Mouse (Mus musculus) ES-E14 (cell line): Measurements from ENCODE around the gene Col17a1. TPM values are rescaled to one million over a fixed set of nuclear protein-coding genes. Genes with fewer than 3 reads are reported as not detected.

Source experiments
- DNase-seq: peaks from one replicate; pipeline ENCODE4 v3.0.0-alpha.2; 2013; ENCODE audit warnings: low read depth, low spot score
- H3K27ac ChIP-seq: 2 replicates; pipeline ENCODE4 v1.5.1; 2012; ENCODE audit warnings: low read depth, mild to moderate bottlenecking, low read length, moderate library complexity, mixed read lengths; ENCODE audit not compliant: poor library complexity, insufficient read depth, severe bottlenecking
- H3K36me3 ChIP-seq: 2 replicates; pipeline ENCODE4 v1.6.1; 2012; ENCODE audit warnings: mild to moderate bottlenecking, low read length, moderate library complexity, mixed read lengths; ENCODE audit not compliant: control insufficient read depth, poor library complexity, insufficient read depth, severe bottlenecking
- H3K4me1 ChIP-seq, 2 experiments: fragments of 150-350 bp in 1 of 2; sonication (generic) in 1 of 2; 2 replicates each; pipeline ENCODE4 v1.6.1; 2012; ENCODE audit warnings: low read length in 2 of 2, mild to moderate bottlenecking in 1 of 2, mixed read lengths in 1 of 2; ENCODE audit not compliant: control insufficient read depth in 2 of 2, insufficient read depth in 2 of 2, poor library complexity in 1 of 2
- H3K4me3 ChIP-seq, 2 experiments: fragments of 150-350 bp in 1 of 2; sonication (generic) in 1 of 2; 2 replicates each; pipeline ENCODE4 v1.5.1; 2012; ENCODE audit warnings: low read length in 2 of 2, low read depth in 1 of 2, mild to moderate bottlenecking in 1 of 2, mixed read lengths in 1 of 2; ENCODE audit not compliant: insufficient read depth in 1 of 2, poor library complexity in 1 of 2, severe bottlenecking in 1 of 2
- H3K9ac ChIP-seq: 2 replicates; pipeline ENCODE4 v1.6.1; 2012; ENCODE audit warnings: low read depth, mild to moderate bottlenecking, low read length, mixed read lengths; ENCODE audit not compliant: poor library complexity, insufficient read depth, severe bottlenecking
- H3K9me3 ChIP-seq: fragments of 150-350 bp; sonication (generic); 2 replicates; pipeline ENCODE4 v1.6.1; 2012; ENCODE audit warnings: low read depth, mild to moderate bottlenecking, low read length; ENCODE audit not compliant: control insufficient read depth, insufficient read depth
- CHD2 ChIP-seq: IDR thresholded peaks from 2 replicates; pipeline ENCODE4 v1.6.1; 2014; ENCODE audit warnings: mild to moderate bottlenecking, low read depth, low read length, inconsistent platforms
- HCFC1 ChIP-seq: IDR thresholded peaks from 2 replicates; pipeline ENCODE4 v1.6.1; 2012; ENCODE audit warnings: low read length, inconsistent platforms, borderline replicate concordance; ENCODE audit not compliant: insufficient read depth
- MAFK ChIP-seq: IDR thresholded peaks from 2 replicates; pipeline ENCODE4 v1.6.1; 2014; ENCODE audit warnings: mild to moderate bottlenecking, low read depth, low read length, inconsistent platforms; ENCODE audit not compliant: insufficient read depth
- ZC3H11A ChIP-seq: IDR thresholded peaks from 2 replicates; pipeline ENCODE4 v1.6.1; 2012; ENCODE audit warnings: low read depth, mild to moderate bottlenecking, inconsistent platforms, low read length, borderline replicate concordance
- ZNF384 ChIP-seq: IDR thresholded peaks from 2 replicates; pipeline ENCODE4 v1.6.1; 2012; ENCODE audit warnings: low read depth, low read length, inconsistent platforms
- in situ Hi-C, 2 experiments: fragments of 600-800 bp; cut with MboI; formaldehyde crosslinking; loops; one replicate each; pipeline ENCODE4 v1.15.1; 2025; ENCODE audit warnings: low sequenced_read_pairs in 2 of 2, inconsistent platforms in 1 of 2; ENCODE audit not compliant: unreplicated experiment in 2 of 2
- total RNA-seq: library from RNA; depleted of rRNA; stranded (reverse); fragments of 300-350 nt; gene quantifications from 2 replicates; pipeline ENCODE4 v1.2.3, GENCODE M21; 2012

Gene Col17a1
- total RNA-seq, 1 experiment: 1.5 TPM

- Histone ChIP-seq H3K4me3 (no peak overlapping the region), H3K4me1 (peaks cover 0 to 9% of the 10 kb centered on the region in 2 experiments; a peak in 1 of 4 replicates), H3K9me3 (no peaks in the 10 kb centered on the region), H3K27ac (no peak overlapping the region), H3K9ac (no peak overlapping the region), H3K36me3 (no peaks in the 10 kb centered on the region)
- in situ Hi-C loops: no loop called here
- DNase-seq: no peak
- TF ChIP-seq ZC3H11A (no peak), CHD2 (no peak), ZNF384 (no peak), HCFC1 (no peak), MAFK (no peak)
Measured at GRCm38 (mm10) chr19:47667601-47668000, 24.3 kb downstream of the Col17a1 start.

GRCm38 (mm10) chr19:47659765-47660408 lies 32.0 kb downstream of the Col17a1 start:
- Histone ChIP-seq H3K36me3 (no peaks in the 10 kb centered on the region), H3K27ac (no peak overlapping the region), H3K9ac (no peak overlapping the region), H3K4me3 (no peak overlapping the region), H3K4me1 (peaks cover 0 to 3% of the 10 kb centered on the region in 2 experiments; a peak in 1 of 4 replicates), H3K9me3 (no peaks in the 10 kb centered on the region)
- no peak for DNase-seq
- TF ChIP-seq ZNF384 (no peak), HCFC1 (no peak), ZC3H11A (no peak), MAFK (no peak), CHD2 (no peak)
- in situ Hi-C loops: no loop called here

DNA sequence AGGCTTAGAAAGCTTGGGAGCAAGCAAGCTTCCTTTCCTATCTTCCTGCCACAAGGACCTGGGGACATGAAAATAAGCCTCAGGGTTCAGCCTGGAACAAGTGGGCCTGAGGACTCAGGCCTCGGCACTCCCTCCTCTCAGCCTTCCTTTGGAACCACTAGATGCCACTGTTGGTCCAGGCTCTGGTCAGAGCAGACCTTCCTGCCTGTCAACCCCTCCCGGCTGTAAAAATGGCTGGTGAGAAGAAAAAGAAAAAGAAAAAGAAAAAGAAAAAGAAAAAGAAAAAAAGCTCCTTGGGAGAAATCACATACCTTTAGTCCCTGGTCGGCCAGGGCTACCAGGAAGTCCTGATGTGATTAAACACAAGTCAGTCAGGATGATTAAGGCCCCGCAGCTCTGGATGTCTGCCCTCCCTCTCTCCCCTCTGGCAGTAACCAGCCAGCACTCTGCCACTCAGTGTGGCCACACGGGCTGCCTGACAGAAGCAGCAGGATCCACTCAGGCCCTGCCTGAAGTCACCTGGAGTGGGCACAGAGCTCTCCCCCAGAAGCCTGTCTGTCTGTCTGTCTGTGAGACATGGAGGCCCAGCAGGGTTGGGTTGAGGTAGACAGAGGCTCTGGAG lies 32.9 kb downstream of the Col17a1 start:
- Histone ChIP-seq H3K9ac (no peak overlapping the region), H3K9me3 (no peaks in the 10 kb centered on the region), H3K36me3 (no peaks in the 10 kb centered on the region), H3K4me1 (peaks cover 0 to 3% of the 10 kb centered on the region in 2 experiments; a peak in 1 of 4 replicates), H3K4me3 (no peak overlapping the region), H3K27ac (no peak overlapping the region)
- in situ Hi-C loops: no loop called here
- TF ChIP-seq CHD2: no peak
- no peak for TF ChIP-seq MAFK
- TF ChIP-seq HCFC1: no peak
- no peak for TF ChIP-seq ZC3H11A
- TF ChIP-seq ZNF384: no peak
- no peak for DNase-seq

DNA sequence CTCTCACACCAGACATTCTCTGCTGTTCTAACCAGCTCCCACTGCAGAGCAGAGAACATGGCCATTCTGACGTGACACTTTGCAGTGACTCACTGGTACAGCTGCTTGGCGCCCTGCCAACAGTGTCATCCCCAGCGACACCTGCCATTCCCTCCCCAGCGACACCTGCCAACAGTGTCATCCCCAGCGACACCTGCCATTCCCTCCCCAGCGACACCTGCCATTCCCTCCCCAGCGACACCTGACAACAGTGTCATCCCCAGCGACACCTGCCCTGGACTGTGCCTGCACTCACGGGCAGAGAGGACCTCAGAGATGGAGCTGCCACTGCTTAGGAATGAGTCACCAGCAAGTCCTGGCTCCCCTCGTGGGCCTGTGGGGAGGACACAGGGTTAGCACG lies 37.0 kb downstream of the Col17a1 start:
- H3K27ac ChIP-seq: no peak overlapping the region
- in situ Hi-C loops: no loop called here
- H3K9me3 ChIP-seq: no peaks in the 10 kb centered on the region
- no peak overlapping the region for H3K9ac ChIP-seq
- no peak overlapping the region for H3K4me3 ChIP-seq
- no peak for TF ChIP-seq ZC3H11A
- no peak for TF ChIP-seq CHD2
- TF ChIP-seq MAFK: no peak
- TF ChIP-seq HCFC1: no peak
- no peak for TF ChIP-seq ZNF384
- peaks cover 0 to 3% of the 10 kb centered on the region in 2 experiments; a peak in 1 of 4 replicates for H3K4me1 ChIP-seq
- no peak for DNase-seq
- H3K36me3 ChIP-seq: no peaks in the 10 kb centered on the region
